Mouse (Mus musculus): Measurements from ENCODE around the gene Rnaseh1. TPM values are rescaled to one million over a fixed set of nuclear protein-coding genes. Genes with fewer than 3 reads are reported as not detected.

Rnaseh1 gene
- polyA plus RNA-seq (2015; fragmentation: Nextera tagmentation; extraction: Ambion mirVana), result 31.8 and 32.3 TPM in 2 replicates

DNA sequence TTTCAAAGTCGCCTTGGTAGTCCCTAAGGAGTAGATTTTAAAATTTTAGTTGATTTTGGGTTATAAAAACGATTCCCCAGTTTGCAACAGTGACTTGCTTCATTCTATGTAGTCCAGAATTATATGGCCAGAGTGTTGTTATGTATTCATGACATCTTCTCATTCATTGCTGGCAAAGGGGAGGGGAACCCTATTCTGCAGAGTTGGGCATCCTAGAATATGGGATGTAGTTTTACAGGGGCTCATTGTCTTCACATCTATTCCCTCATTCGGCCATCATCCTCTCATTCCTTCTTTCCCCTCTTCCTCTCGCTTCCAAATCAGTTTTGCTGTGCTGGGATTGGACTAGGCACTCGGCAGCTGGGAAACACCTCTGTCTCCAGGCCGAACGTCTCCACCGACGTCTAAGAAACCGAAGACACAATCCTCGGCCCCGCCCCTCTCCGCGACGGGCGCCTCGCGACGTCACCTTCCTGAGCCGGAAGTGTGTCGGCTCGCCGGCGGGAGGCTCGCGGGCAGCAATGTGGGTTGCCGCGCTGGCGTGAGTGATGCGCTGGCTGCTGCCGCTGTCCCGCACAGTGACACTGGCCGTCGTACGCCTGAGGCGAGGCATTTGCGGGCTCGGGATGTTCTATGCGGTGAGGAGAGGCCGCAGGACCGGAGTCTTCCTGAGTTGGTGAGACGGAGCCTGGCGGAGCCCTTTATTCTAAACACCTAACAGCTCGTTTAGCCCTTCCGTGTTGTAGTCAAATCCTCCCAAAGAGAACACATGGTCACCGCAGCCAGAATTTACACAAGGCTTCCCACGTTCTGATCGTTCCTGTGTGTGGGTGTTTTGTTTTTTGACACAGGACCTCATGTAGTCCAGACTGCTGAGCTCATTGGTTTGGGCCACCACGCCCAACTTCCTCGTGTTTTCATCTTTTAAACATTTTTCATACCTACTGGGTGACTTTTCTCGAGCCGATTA, at the start of gene Rnaseh1:
Gene Rnaseh1 (plus strand): TSS at position 462 of the 970 bp plus-strand sequence.
- Histone ChIP-seq H3K9ac (peak within 1 kb of the TSS; percentile 80), H3K4me1 (peaks cover 8% of the 10 kb centered on the region), H3K27ac (peak within 1 kb of the TSS; percentile 35; the same call in 1 of the 2 replicates), H3K27me3 (peaks cover 4% of the 10 kb centered on the region; the same call in 1 of the 2 replicates), H3K4me2 (replicated peaks) (peak within 1 kb of the TSS; percentile 82), H3K4me3 (peak within 1 kb of the TSS; percentile 77), H3K9me3 (no peaks in the 10 kb centered on the region), H3K36me3 (peaks cover 20% of the 10 kb centered on the region)
- WGBS, result 2% methylated on average over 52 of the region's 52 CpGs
- peak; percentile 94 for ATAC-seq (ENCODE audit: low FRiP score, low read depth)

GRCm38 (mm10) chr12:28602259-28602658, 47.1 kb upstream of the Rnaseh1 start:
- Histone ChIP-seq H3K27ac (no peak overlapping the region), H3K4me2 (replicated peaks) (no peak overlapping the region), H3K4me1 (no peaks in the 10 kb centered on the region), H3K9me3 (no peaks in the 10 kb centered on the region), H3K36me3 (no peaks in the 10 kb centered on the region), H3K4me3 (no peak overlapping the region), H3K27me3 (no peaks in the 10 kb centered on the region; the same call in 1 of the 2 replicates), H3K9ac (no peak overlapping the region)
- ATAC-seq (ENCODE audit: low FRiP score, low read depth), result no peak
- 23% methylated on average over 4 of the region's 4 CpGs for WGBS

GRCm38 (mm10) chr12:28603494-28603893, 45.9 kb upstream of the Rnaseh1 start:
- ATAC-seq (ENCODE audit: low FRiP score, low read depth), result no peak
- Histone ChIP-seq H3K27me3 (no peaks in the 10 kb centered on the region; the same call in 1 of the 2 replicates), H3K4me3 (no peak overlapping the region), H3K9me3 (no peaks in the 10 kb centered on the region), H3K36me3 (no peaks in the 10 kb centered on the region), H3K9ac (no peak overlapping the region), H3K4me2 (replicated peaks) (no peak overlapping the region), H3K4me1 (peaks cover 9% of the 10 kb centered on the region; the same call in 1 of the 2 replicates), H3K27ac (no peak overlapping the region)
- 57% methylated on average over 1 of the region's 1 CpGs for WGBS

DNA sequence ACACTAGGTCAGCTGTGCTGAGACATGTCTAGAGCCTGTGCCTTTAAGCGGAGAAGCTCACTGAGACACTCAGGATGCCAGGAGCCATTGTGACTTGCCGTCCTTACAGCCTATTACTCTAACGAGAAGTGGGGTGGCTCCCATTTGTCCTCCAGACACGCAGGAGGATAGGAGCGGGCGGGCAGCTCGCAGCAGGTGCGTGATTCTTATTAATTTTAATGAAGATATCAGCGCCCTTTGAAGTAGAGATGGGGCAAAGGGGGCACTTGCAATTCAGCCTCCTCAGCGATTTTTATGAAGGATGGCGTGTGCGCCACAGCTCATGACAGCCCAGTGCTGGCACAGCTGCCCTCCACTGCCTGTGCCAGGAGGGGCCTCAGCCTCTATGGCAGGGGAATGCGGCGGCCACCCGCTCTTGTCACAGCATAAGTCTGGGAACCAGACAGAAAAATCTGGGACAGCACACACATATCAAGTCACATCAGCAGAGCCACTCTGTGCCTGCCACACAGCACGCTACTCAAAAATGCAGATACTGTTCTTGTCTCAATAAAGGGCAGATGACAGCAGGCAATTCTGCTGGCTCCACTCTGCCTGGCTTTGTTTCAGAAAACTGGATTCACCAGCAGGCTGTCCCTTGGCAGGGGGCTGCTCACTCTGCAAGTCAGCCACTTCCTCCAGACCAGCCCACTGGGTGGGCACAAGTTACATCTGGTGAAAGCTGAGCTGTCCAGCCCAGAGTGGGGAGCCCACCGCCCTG, 41.7 kb upstream of the Rnaseh1 start:
- Histone ChIP-seq H3K9me3 (no peaks in the 10 kb centered on the region), H3K4me3 (no peak overlapping the region), H3K27ac (no peak overlapping the region), H3K4me1 (peaks cover 9% of the 10 kb centered on the region; the same call in 1 of the 2 replicates), H3K9ac (no peak overlapping the region), H3K36me3 (no peaks in the 10 kb centered on the region), H3K27me3 (no peaks in the 10 kb centered on the region; the same call in 1 of the 2 replicates), H3K4me2 (replicated peaks) (no peak overlapping the region)
- WGBS, result 50% methylated on average over 17 of the region's 17 CpGs
- ATAC-seq (ENCODE audit: low FRiP score, low read depth), result no peak; the same call in 1 of the 2 replicates

- 38% methylated on average over 6 of the region's 6 CpGs for WGBS
- H3K4me2 ChIP-seq (replicated peaks), result no peak overlapping the region
- H3K4me3 ChIP-seq, result no peak overlapping the region
- peaks cover 8% of the 10 kb centered on the region; the same call in 1 of the 2 replicates for H3K4me1 ChIP-seq
- no peak for ATAC-seq (ENCODE audit: low FRiP score, low read depth)
- no peaks in the 10 kb centered on the region for H3K9me3 ChIP-seq
- no peaks in the 10 kb centered on the region for H3K27me3 ChIP-seq
- no peak overlapping the region for H3K27ac ChIP-seq
- H3K9ac ChIP-seq, result no peak overlapping the region
- H3K36me3 ChIP-seq, result no peaks in the 10 kb centered on the region
Measured at GRCm38 (mm10) chr12:28612391-28612790, 37.0 kb upstream of the Rnaseh1 start.

DNA sequence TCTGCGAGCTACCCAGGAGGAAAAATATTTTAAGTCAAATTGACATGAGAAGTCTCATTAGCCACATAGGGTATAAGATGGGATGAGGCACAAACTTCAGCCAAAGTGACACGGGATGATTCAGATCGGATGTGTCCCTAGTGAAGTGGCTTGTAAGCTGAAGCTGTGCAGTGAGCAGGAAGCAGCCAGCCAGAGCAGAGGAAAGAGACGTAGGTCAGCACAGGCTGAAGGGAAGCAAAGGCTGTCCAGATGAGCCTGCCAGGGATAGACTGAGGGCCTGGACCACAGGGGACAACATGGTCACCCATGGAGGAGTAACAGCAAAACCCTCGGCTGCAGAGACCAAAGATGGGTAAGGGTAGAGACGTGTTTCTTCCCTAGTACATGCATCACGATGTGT, 35.0 kb upstream of the Rnaseh1 start:
- no peak overlapping the region for H3K9ac ChIP-seq
- no peak for ATAC-seq (ENCODE audit: low FRiP score, low read depth)
- H3K9me3 ChIP-seq, result no peaks in the 10 kb centered on the region
- WGBS, result 75% methylated on average over 7 of the region's 7 CpGs
- H3K27ac ChIP-seq, result no peak overlapping the region
- no peaks in the 10 kb centered on the region for H3K36me3 ChIP-seq
- no peak overlapping the region for H3K4me3 ChIP-seq
- no peaks in the 10 kb centered on the region for H3K4me1 ChIP-seq
- H3K27me3 ChIP-seq, result no peaks in the 10 kb centered on the region
- no peak overlapping the region for H3K4me2 ChIP-seq (replicated peaks)

GRCm38 (mm10) chr12:28617297-28617696, 32.1 kb upstream of the Rnaseh1 start:
- Histone ChIP-seq H3K4me3 (no peak overlapping the region), H3K9me3 (no peaks in the 10 kb centered on the region), H3K27ac (no peak overlapping the region), H3K36me3 (no peaks in the 10 kb centered on the region), H3K4me1 (no peaks in the 10 kb centered on the region), H3K27me3 (no peaks in the 10 kb centered on the region), H3K9ac (no peak overlapping the region), H3K4me2 (replicated peaks) (no peak overlapping the region)
- no peak for ATAC-seq (ENCODE audit: low FRiP score, low read depth)
- WGBS, result 36% methylated on average over 4 of the region's 4 CpGs

DNA sequence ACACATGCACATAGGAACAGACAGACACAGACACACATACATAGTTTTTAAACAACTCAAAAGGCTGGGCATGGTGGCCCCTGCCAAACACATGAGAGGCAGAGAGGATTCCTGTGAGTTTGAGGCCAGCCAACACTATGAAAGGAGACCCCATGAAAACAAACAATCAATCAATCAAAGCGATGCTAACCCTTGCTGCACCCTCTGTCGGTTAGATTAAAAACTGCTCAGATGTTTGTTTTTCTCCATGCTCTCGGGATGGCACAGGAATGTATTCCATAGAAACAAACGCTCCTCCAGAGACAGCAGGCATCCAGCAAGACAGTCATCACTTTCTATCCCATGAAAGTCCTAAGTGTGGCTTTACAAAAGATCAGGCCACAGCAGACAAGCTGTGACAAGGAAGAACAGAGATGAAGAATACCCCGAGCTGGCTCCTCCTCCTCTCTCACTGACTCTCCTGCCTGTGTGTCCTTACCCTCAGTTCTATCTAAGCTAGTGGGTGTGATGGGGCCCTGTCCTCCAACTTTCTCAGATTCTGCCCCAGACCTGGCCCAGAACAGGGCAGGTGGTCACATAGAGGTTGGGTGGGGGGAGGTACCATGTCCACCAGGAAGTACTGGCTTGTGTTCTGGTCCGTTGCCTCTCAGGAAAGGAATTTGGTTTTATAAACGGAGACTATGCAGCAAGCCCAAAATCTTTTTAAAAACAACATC, 27.8 kb upstream of the Rnaseh1 start:
- no peaks in the 10 kb centered on the region for H3K4me1 ChIP-seq
- H3K36me3 ChIP-seq, result no peaks in the 10 kb centered on the region
- H3K27me3 ChIP-seq, result no peaks in the 10 kb centered on the region
- H3K4me2 ChIP-seq (replicated peaks), result no peak overlapping the region
- no peaks in the 10 kb centered on the region for H3K9me3 ChIP-seq
- no peak overlapping the region for H3K27ac ChIP-seq
- ATAC-seq (ENCODE audit: low FRiP score, low read depth), result no peak
- 39% methylated on average over 7 of the region's 7 CpGs for WGBS
- H3K9ac ChIP-seq, result no peak overlapping the region
- H3K4me3 ChIP-seq, result no peak overlapping the region

DNA sequence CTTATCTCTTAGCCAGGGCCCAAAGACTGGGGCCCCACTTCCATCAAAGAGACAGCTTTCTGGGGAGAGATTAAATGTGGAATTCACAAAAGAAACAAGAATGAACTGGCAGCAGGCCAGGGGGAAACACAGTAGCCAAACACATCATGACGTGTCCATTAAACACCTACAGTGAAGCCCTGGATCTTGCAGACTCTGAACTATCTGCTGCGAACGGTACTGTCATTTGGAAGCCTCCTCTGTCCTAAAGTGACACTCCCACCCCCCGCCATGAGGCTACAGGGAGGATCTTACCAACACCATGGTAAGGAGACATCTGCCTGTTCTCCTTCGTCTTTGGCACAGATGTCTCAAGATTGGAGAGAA, 27.3 kb upstream of the Rnaseh1 start:
- H3K27me3 ChIP-seq, result no peaks in the 10 kb centered on the region
- no peak overlapping the region for H3K4me3 ChIP-seq
- H3K27ac ChIP-seq, result no peak overlapping the region
- H3K9me3 ChIP-seq, result no peaks in the 10 kb centered on the region
- no peaks in the 10 kb centered on the region for H3K36me3 ChIP-seq
- H3K4me1 ChIP-seq, result no peaks in the 10 kb centered on the region
- WGBS, result 40% methylated on average over 5 of the region's 5 CpGs
- H3K4me2 ChIP-seq (replicated peaks), result no peak overlapping the region
- no peak for ATAC-seq (ENCODE audit: low FRiP score, low read depth)
- no peak overlapping the region for H3K9ac ChIP-seq

DNA sequence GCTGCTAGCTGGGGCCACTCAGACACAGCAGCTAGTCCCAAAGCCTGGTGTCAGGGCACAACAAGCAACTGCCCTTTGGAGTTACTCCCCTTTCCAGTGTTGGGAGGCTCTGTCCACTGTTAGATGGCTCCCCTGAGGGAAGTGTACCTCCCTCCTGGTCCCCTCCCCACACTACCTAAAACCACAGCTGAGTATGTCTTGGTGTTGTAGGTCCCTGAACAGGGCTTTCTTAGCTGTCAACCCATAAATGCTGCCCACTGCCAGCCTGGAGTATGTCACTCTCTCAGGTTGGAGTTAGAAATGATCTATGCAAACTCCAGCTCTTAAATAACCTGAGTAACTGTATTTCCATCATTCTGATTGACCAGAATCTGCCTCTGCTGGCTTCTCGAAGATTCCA, 26.8 kb upstream of the Rnaseh1 start:
- no peak overlapping the region for H3K4me2 ChIP-seq (replicated peaks)
- H3K9ac ChIP-seq, result no peak overlapping the region
- no peak overlapping the region for H3K4me3 ChIP-seq
- WGBS, result 81% methylated on average over 1 of the region's 1 CpGs
- H3K36me3 ChIP-seq, result no peaks in the 10 kb centered on the region
- H3K9me3 ChIP-seq, result no peaks in the 10 kb centered on the region
- no peak for ATAC-seq (ENCODE audit: low FRiP score, low read depth)
- H3K27ac ChIP-seq, result no peak overlapping the region
- no peaks in the 10 kb centered on the region for H3K4me1 ChIP-seq
- no peaks in the 10 kb centered on the region for H3K27me3 ChIP-seq

GRCm38 (mm10) chr12:28623195-28623594, 26.2 kb upstream of the Rnaseh1 start, which contains the start of gene Colec11:
TSS of gene Colec11 (minus strand) at chr12:28623377.
- 50% methylated on average over 5 of the region's 5 CpGs for WGBS
- H3K27me3 ChIP-seq, result no peaks in the 10 kb centered on the region
- ATAC-seq (ENCODE audit: low FRiP score, low read depth), result no peak
- H3K4me1 ChIP-seq, result no peaks in the 10 kb centered on the region
- H3K27ac ChIP-seq, result no peak within 1 kb of the TSS
- H3K36me3 ChIP-seq, result peaks cover 4% of the 10 kb centered on the region
- no peak within 1 kb of the TSS for H3K9ac ChIP-seq
- H3K4me2 ChIP-seq (replicated peaks), result no peak within 1 kb of the TSS
- H3K9me3 ChIP-seq, result no peaks in the 10 kb centered on the region
- no peak within 1 kb of the TSS for H3K4me3 ChIP-seq

Measured in limb, embryonic 13.5 days (tissue).